Mouse (Mus musculus) adipose tissue, adult 10 weeks (tissue): ENCODE results near the gene Tnf. TPM values are rescaled to one million over a fixed set of nuclear protein-coding genes. Genes with fewer than 3 reads are reported as not detected.

Experiments used
- polyA plus RNA-seq: library from polyadenylated mRNA; stranded (reverse); fragments of 350-450 nt; fragmentation: Illumina TruSeq; extraction: RNeasy Lipid Tissue Mini Kit (QIAGEN cat#74804); gene quantifications from one replicate; pipeline ENCODE4 v1.2.3, GENCODE M21; 2014; ENCODE audit warnings: low read depth, low replicate concordance

Gene Tnf
- polyA plus RNA-seq = 0.61 TPM

DNA sequence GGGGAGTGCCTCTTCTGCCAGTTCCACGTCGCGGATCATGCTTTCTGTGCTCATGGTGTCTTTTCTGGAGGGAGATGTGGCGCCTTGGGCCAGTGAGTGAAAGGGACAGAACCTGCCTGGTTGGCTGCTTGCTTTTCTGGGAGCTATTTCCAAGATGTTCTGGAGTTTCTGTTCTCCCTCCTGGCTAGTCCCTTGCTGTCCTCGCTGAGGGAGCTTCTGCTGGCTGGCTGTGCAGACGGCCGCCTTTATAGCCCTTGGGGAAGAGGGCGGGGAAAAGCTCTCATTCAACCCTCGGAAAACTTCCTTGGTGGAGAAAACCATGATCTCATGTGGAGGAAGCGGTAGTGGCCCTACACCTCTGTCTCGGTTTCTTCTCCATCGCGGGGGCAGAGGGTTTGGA lies at the start of gene Tnf:
Tnf (minus strand) TSS at position 221 of the 400 bp plus-strand sequence.

GRCm38 (mm10) chr17:35241305-35242014 lies 39.7 kb upstream of the Tnf start, which contains the start of gene Ddx39b:
Gene Ddx39b, plus strand, starts transcription at chr17:35241746.

DNA sequence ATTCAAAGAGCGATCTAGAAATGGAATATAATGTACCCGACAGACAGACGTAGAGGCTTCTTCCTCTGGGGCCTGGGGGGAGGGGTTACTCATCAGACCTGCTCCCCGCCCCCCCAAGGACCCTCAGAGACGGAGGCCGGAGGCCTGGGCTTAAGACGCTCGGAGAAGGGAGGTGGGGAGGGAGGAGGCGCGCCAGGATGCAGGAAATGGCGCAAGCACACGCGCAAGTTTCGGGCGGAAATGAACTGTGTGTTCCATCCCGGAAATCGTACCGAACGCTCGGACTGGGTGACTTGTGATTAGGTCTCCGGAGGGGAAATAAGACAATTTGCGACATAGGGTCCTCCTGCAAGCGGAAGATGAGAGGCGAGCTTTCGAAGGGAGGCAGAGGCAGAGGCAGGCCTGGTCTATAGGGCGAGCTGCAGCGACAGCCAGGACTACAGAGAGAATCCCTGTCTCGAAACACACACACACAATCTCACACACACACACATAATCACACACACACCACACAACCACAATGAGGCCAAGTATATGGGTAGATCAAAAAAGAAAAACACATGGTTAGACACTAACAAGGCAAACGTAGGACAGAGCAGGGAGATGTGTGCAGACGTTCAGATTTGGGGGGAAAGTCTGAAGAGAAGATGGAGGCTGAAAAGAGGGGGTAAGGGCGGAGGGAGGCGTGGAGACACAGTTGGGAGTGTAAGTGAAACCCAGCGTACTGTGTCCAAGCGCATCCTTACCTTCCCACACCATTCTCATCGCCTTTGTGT lies 34.0 kb upstream of the Tnf start, which contains the start of gene Nfkbil1:
Nfkbil1 (minus strand) TSS at position 179 of the 776 bp plus-strand sequence.

GRCm38 (mm10) chr17:35233114-35233980 lies 31.5 kb upstream of the Tnf start, which contains the start of gene Atp6v1g2:
Gene Atp6v1g2, plus strand, starts transcription at chr17:35233660.

DNA sequence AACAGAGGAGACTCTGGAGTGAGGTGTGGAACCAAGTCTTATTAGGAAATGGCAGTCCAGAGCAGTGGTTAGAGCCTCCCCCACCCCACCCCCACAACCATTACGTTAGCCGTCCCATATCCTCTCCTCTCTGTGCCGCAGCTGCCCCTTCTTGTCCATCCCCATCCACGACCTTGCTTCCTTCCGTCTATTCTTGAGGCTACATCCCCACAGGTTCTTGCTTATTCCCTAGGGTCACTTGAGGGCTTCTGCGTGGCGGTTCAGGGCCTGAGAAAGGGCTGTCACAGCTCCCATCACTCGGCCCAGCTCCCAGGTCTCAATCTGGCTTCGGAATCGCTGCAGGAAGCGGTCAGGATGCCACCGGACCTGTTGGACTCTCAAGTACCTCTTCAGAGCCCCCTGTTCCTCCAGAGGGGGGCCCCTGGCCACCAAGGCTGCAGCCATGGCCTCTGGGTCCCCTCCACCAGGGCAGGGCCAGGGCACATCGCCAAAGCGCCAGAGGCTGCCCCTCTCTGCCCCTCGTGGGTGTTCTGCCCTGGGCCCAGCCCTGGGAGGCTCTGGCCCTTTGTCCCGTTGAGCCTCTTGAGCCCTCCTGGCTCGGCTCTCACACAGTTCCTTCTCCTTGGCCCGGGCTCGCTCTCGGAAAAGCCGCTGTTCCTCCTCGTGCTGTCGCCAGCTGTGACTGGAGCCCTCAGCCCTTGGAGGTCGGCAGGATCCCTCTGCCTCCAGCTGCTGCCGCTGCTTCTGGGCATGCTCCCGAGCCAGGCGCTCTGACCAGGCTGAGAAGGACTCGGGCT lies 18.5 kb upstream of the Tnf start, which contains the start of gene Gm16181:
Gm16181 (plus strand) TSS at position 679 of the 797 bp plus-strand sequence.

GRCm38 (mm10) chr17:35204494-35205379 lies 2.9 kb upstream of the Tnf start, which contains the start of gene Lta:
Gene Lta, minus strand, starts transcription at chr17:35205351.

GRCm38 (mm10) chr17:35193881-35194843 lies 7.6 kb downstream of the Tnf start, which contains the start of gene Ltb:
Gene Ltb, plus strand, starts transcription at chr17:35194439.

DNA sequence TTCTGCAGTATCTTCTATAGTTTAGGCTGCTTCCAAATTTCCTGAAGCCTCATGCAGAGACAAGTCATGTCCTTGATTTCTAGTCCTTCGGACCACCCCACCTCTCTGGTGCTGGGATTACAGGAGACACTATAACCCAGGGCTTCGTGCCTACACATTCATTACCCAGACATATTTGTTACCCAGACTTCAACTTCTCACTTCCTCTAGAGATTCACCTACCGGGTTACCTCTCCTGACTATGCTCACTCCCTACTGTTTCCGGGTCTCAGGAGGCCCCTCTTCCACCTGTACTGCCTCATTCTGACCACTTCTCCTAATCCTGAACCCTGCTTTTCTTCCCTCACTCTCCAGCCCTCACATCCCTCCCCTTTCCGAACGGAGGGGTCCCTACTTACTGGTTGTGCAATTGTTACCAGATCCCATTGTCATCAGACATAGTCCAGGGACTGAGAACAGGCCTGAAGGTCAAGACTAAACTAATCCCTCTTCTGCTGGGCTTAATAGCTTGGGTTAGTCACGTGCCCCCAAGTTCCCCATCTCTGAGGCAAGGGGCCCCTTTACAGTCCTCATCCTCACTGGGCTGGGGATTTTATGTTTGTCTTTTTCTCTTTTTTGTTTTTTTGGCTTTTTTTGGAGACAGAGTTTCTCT lies 13.7 kb downstream of the Tnf start, which contains the start of gene Lst1:
Lst1 (minus strand) TSS at position 481 of the 652 bp plus-strand sequence.

DNA sequence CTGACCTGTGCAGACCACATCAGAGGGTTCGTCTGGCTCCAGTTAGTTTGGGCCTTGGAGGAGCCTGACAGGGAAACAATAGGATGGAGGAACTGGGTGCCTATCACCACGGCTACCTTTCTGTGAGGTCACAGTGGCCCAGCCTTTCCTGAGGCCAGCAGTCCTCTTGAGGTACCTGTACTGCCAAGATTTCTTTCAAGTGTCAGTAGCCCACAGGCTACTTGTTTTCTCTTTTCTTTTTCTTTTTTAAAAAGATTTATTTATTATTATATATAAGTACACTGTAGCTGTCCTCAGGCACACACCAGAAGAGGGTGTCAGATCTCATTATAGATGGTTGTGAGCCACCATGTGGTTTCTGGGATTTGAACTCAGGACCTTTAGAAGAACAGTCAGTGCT lies 25.8 kb downstream of the Tnf start, which contains the start of gene Aif1:
Aif1 (minus strand) TSS at position 101 of the 400 bp plus-strand sequence.

GRCm38 (mm10) chr17:35164568-35165450 lies 37.0 kb downstream of the Tnf start, which contains the start of gene Prrc2a:
Gene Prrc2a, minus strand, starts transcription at chr17:35164897.

Other genes with a start within 250 kb of the Tnf start
- gene Hspa1b, start 242.8 kb downstream of the Tnf start, polyA plus RNA-seq = 47.9 TPM
- gene Gm20481, start 232.1 kb downstream of the Tnf start, polyA plus RNA-seq = not detected
- 24.3 TPM for gene Hspa1a, start 229.9 kb downstream of the Tnf start, polyA plus RNA-seq
- gene Hspa1l, start 229.3 kb downstream of the Tnf start, polyA plus RNA-seq = 12.0 TPM
- 23.4 TPM for gene Lsm2, start 220.1 kb downstream of the Tnf start, polyA plus RNA-seq
- gene Vars, start 201.0 kb downstream of the Tnf start, polyA plus RNA-seq = 62.8 TPM
- gene Vwa7, start 185.4 kb downstream of the Tnf start, polyA plus RNA-seq = 0.96 TPM
- gene Sapcd1, start 174.0 kb downstream of the Tnf start, polyA plus RNA-seq = 2.9 TPM
- gene Msh5, start 155.3 kb downstream of the Tnf start, polyA plus RNA-seq = 4.2 TPM
- 127 TPM for gene Clic1, start 152.0 kb downstream of the Tnf start, polyA plus RNA-seq
- gene Ddah2, start 143.0 kb downstream of the Tnf start, polyA plus RNA-seq = 43.7 TPM
- 2.2 TPM for gene Ly6g6c, start 136.6 kb downstream of the Tnf start, polyA plus RNA-seq
- gene Mpig6b, start 135.8 kb downstream of the Tnf start, polyA plus RNA-seq = 2.4 TPM
- 8.2 TPM for gene Ly6g6e, start 125.1 kb downstream of the Tnf start, polyA plus RNA-seq
- 14.6 TPM for gene Ly6g6d, start 123.9 kb downstream of the Tnf start, polyA plus RNA-seq
- not detected for gene Ly6g6f, start 116.4 kb downstream of the Tnf start, polyA plus RNA-seq
- 106 TPM for gene Abhd16a, start 112.7 kb downstream of the Tnf start, polyA plus RNA-seq
- gene Ly6g5c, start 93.7 kb downstream of the Tnf start, polyA plus RNA-seq = 1,353 TPM
- 1,252 TPM for gene Ly6g5b, start 86.6 kb downstream of the Tnf start, polyA plus RNA-seq
- 14.5 TPM for gene Gpank1, start 80.6 kb downstream of the Tnf start, polyA plus RNA-seq
- gene Csnk2b, start 80.0 kb downstream of the Tnf start, polyA plus RNA-seq = 234 TPM
- gene D17H6S53E, start 75.6 kb downstream of the Tnf start, polyA plus RNA-seq = 15.2 TPM
- not detected for gene Apom, start 70.0 kb downstream of the Tnf start, polyA plus RNA-seq
- 130 TPM for gene Bag6, start 66.8 kb downstream of the Tnf start, polyA plus RNA-seq
- 229 TPM for gene Prrc2a, start 37.1 kb downstream of the Tnf start, polyA plus RNA-seq
- 21.1 TPM for gene Aif1, start 25.9 kb downstream of the Tnf start, polyA plus RNA-seq
- 11.5 TPM for gene Lst1, start 13.6 kb downstream of the Tnf start, polyA plus RNA-seq
- gene Ltb, start 7.6 kb downstream of the Tnf start, polyA plus RNA-seq = 1.9 TPM
- gene Lta, start 3.3 kb upstream of the Tnf start, polyA plus RNA-seq = not detected
- gene Gm16181, start 18.8 kb upstream of the Tnf start, polyA plus RNA-seq = 1.2 TPM
- gene Atp6v1g2, start 31.7 kb upstream of the Tnf start, polyA plus RNA-seq = 22.6 TPM
- 16.9 TPM for gene Nfkbil1, start 33.8 kb upstream of the Tnf start, polyA plus RNA-seq
- gene Ddx39b, start 39.7 kb upstream of the Tnf start, polyA plus RNA-seq = 177 TPM
- gene H2-D1, start 60.7 kb upstream of the Tnf start, polyA plus RNA-seq = 739 TPM
- gene H2-Q1, start 118.4 kb upstream of the Tnf start, polyA plus RNA-seq = not detected
- gene H2-Q2, start 140.2 kb upstream of the Tnf start, polyA plus RNA-seq = 3.6 TPM
- 52.9 TPM for gene H2-Q4, start 177.6 kb upstream of the Tnf start, polyA plus RNA-seq
- gene H2-Q6, start 222.8 kb upstream of the Tnf start, polyA plus RNA-seq = 27.5 TPM
- 30.0 TPM for gene H2-Q7, start 237.1 kb upstream of the Tnf start, polyA plus RNA-seq